Mouse (Mus musculus): ENCODE data around the gene Tmem132c.

- TF ChIP-seq POLR2A (IDR thresholded peaks at IDR 0.05; ENCODE audit: low read depth, low read length) (no peak), CTCF (IDR thresholded peaks at IDR 0.05; ENCODE audit: extremely low read depth, insufficient read length, insufficient replicate concordance, low read depth, low read length) (no peak)
Measured at GRCm38 (mm10) chr5:127474856-127475255, 233.2 kb downstream of the Tmem132c start.

Measured in small intestine, adult 2 months (tissue).